Mouse (Mus musculus) lung, adult 2 months (tissue): ENCODE data around the gene Gpx2.

ENCODE experiments used
- CTCF ChIP-seq: fragments of 200-500 bp; IDR thresholded peaks from 2 replicates; pipeline ENCODE4 v1.5.1; 2011; ENCODE audit warnings: mild to moderate bottlenecking, low read length, control low read depth; ENCODE audit not compliant: insufficient read depth
- POLR2A ChIP-seq: fragments of 200-500 bp; IDR thresholded peaks from 2 replicates; pipeline ENCODE4 v1.6.1; 2011; ENCODE audit warnings: low read depth, mild to moderate bottlenecking, control low read depth, low read length, borderline replicate concordance; ENCODE audit errors: extremely low read depth

GRCm38 (mm10) chr12:76820615-76821014, 25.3 kb upstream of the Gpx2 start:
- TF ChIP-seq CTCF (no peak), POLR2A (no peak)
